Mouse (Mus musculus) CH12.LX (cell line): ENCODE measurements at regions not wholly inside any gene's neighbourhood (a gene's known extent, or its start where the extent isn't known, plus 50 kb on each side); places are given as distances from the start of the nearest gene placed in this dataset.

Experiments
- CHD2 ChIP-seq: IDR thresholded peaks from 2 replicates; pipeline ENCODE4 v1.6.1; 2011; ENCODE audit warnings: low read length, improper control_type of control experiment
- CTCF ChIP-seq, 2 experiments: IDR thresholded peaks in 1 of 2; conservative IDR thresholded peaks in 1 of 2; 2 replicates each; pipeline ENCODE4 v1.5.1; 2011 to 2012; ENCODE audit warnings: low read depth in 2 of 2, low read length in 2 of 2, improper control_type of control experiment in 1 of 2, inconsistent platforms in 1 of 2, mild to moderate bottlenecking in 1 of 2, moderate library complexity in 1 of 2
- EP300 ChIP-seq: IDR thresholded peaks from 2 replicates; pipeline ENCODE4 v1.6.1; 2011; ENCODE audit warnings: low read length, improper control_type of control experiment
- ETS1 ChIP-seq: conservative IDR thresholded peaks from 2 replicates; pipeline ENCODE4 v1.6.1; 2012; ENCODE audit warnings: low read depth, mild to moderate bottlenecking, inconsistent platforms, low read length, improper control_type of control experiment, moderate library complexity
- MAZ ChIP-seq: IDR thresholded peaks from 2 replicates; pipeline ENCODE4 v1.6.1; 2012; ENCODE audit warnings: low read depth, mild to moderate bottlenecking, inconsistent platforms, low read length, improper control_type of control experiment, moderate library complexity
- POLR2A ChIP-seq: IDR thresholded peaks from 2 replicates; pipeline ENCODE4 v1.6.1; 2011; ENCODE audit warnings: low read depth, mild to moderate bottlenecking, improper control_type of control experiment, low read length
- RCOR1 ChIP-seq: conservative IDR thresholded peaks from 2 replicates; pipeline ENCODE4 v1.6.1; 2012; ENCODE audit warnings: low read depth, mild to moderate bottlenecking, inconsistent platforms, low read length, improper control_type of control experiment
- SIN3A ChIP-seq: IDR thresholded peaks from 2 replicates; pipeline ENCODE4 v1.6.1; 2012; ENCODE audit warnings: low read length, improper control_type of control experiment, inconsistent platforms
- SMC3 ChIP-seq: IDR thresholded peaks from 2 replicates; pipeline ENCODE4 v1.6.1; 2011; ENCODE audit warnings: low read depth, low read length, improper control_type of control experiment
- TCF12 ChIP-seq: IDR thresholded peaks from 2 replicates; pipeline ENCODE4 v1.6.1; 2014; ENCODE audit warnings: low read depth, mild to moderate bottlenecking, inconsistent platforms, low read length, improper control_type of control experiment
- ZKSCAN1 ChIP-seq: IDR thresholded peaks from 2 replicates; pipeline ENCODE4 v1.6.1; 2012; ENCODE audit warnings: low read depth, inconsistent platforms, low read length, improper control_type of control experiment, borderline replicate concordance

GRCm38 (mm10) chr11:48567583-48568562, 232.3 kb upstream of the Rack1 start:
- no peak for TF ChIP-seq CTCF (conservative IDR thresholded peaks at IDR 0.05 in 1 of 2, IDR thresholded peaks at IDR 0.05 in 1 of 2; ENCODE audit: low read depth in 2 of 2, low read length in 2 of 2)
- TF ChIP-seq EP300 = no peak
- no peak for TF ChIP-seq POLR2A
- no peak for TF ChIP-seq TCF12
- no peak for TF ChIP-seq ZKSCAN1
- TF ChIP-seq MAZ = no peak
- no peak for TF ChIP-seq RCOR1
- no peak for TF ChIP-seq CHD2
- TF ChIP-seq SMC3 = no peak
- TF ChIP-seq ETS1 = no peak
- TF ChIP-seq SIN3A = no peak
